Mouse (Mus musculus) liver, adult 2 months (tissue): ENCODE measurements around the gene Hivep2.

Source experiments
- CTCF ChIP-seq: fragments of 200-500 bp; IDR thresholded peaks from 2 replicates; pipeline ENCODE4 v1.5.1; 2011; ENCODE audit warnings: low read depth, low read length, control low read depth
- POLR2A ChIP-seq: fragments of 200-500 bp; IDR thresholded peaks from 2 replicates; pipeline ENCODE4 v1.6.1; 2011; ENCODE audit warnings: low read length, control low read depth; ENCODE audit not compliant: insufficient read depth; ENCODE audit errors: extremely low read depth

- TF ChIP-seq CTCF (no peak), POLR2A (no peak)
These were observed 92.1 kb downstream of the Hivep2 start for GRCm38 (mm10) chr10:14057841-14058605.
